Mouse (Mus musculus) embryonic facial prominence, embryonic 14.5 days (tissue): ENCODE results near the gene Homer2. TPM values are rescaled to one million over a fixed set of nuclear protein-coding genes. Genes with fewer than 3 reads are reported as not detected.
A peak's percentile ranks its signal among the peaks of the same experiment; 100 is the strongest.

Source experiments
- ATAC-seq: fragments of 200-750 bp; cut with Nextera tagmentation; 2 replicates; pipeline ENCODE4 v1.8.0; 2017; ENCODE audit warnings: low read depth, moderate number of reproducible peaks, moderate TSS enrichment
- DNase-seq: peaks from one replicate; pipeline ENCODE4 v3.0.0-alpha.2; 2015; ENCODE audit warnings: low spot score
- H3K27ac ChIP-seq: fragments of 300-500 bp; sonication (generic); replicated peaks from 2 replicates; pipeline ENCODE4 v1.5.1; 2014; ENCODE audit warnings: low read depth, mild to moderate bottlenecking, low read length, moderate library complexity
- H3K27me3 ChIP-seq: fragments of 300-500 bp; sonication (generic); replicated peaks from 2 replicates; pipeline ENCODE4 v1.6.1; 2014; ENCODE audit warnings: low read length; ENCODE audit not compliant: control insufficient read depth, insufficient read depth
- H3K36me3 ChIP-seq: fragments of 300-500 bp; sonication (generic); 2 replicates; pipeline ENCODE4 v1.6.1; 2014; ENCODE audit warnings: low read length, mixed read lengths; ENCODE audit not compliant: control insufficient read depth, insufficient read depth
- H3K4me1 ChIP-seq: fragments of 300-500 bp; sonication (generic); 2 replicates; pipeline ENCODE4 v1.6.1; 2014; ENCODE audit warnings: antibody characterized with exemption, low read length; ENCODE audit not compliant: control insufficient read depth, insufficient read depth
- H3K4me2 ChIP-seq: fragments of 300-500 bp; sonication (generic); 2 replicates; pipeline ENCODE4 v1.6.1; 2014; ENCODE audit warnings: low read depth, mild to moderate bottlenecking, low read length, moderate library complexity, mixed read lengths
- H3K4me3 ChIP-seq: fragments of 300-500 bp; sonication (generic); 2 replicates; pipeline ENCODE4 v1.5.1; 2014; ENCODE audit warnings: low read depth, mild to moderate bottlenecking, low read length
- H3K9ac ChIP-seq: fragments of 300-500 bp; sonication (generic); 2 replicates; pipeline ENCODE4 v1.6.1; 2014; ENCODE audit warnings: low read depth, mild to moderate bottlenecking, low read length, moderate library complexity, mixed read lengths
- H3K9me3 ChIP-seq: fragments of 300-500 bp; sonication (generic); 2 replicates; pipeline ENCODE4 v1.6.1; 2016; ENCODE audit warnings: low read length; ENCODE audit not compliant: control insufficient read depth
- WGBS: fragments of 180-500 bp; shearing (Covaris S2); extraction: QIAGEN DNeasy Blood & Tissue Kit; methylation state at CpG from one replicate; pipeline ENCODE4 v1.1.7; 2014; 5-methylcytosine and 5-hydroxymethylcytosine counted together
- polyA plus RNA-seq: library from polyadenylated mRNA; unstranded; fragments of >200 nt; fragmentation: Nextera tagmentation; extraction: Ambion mirVana; gene quantifications from 2 replicates; pipeline ENCODE4 v1.2.1, GENCODE M21; 2014

The Homer2 gene
- polyA plus RNA-seq, 1 experiment from 2014 or later = 25.2 TPM

DNA sequence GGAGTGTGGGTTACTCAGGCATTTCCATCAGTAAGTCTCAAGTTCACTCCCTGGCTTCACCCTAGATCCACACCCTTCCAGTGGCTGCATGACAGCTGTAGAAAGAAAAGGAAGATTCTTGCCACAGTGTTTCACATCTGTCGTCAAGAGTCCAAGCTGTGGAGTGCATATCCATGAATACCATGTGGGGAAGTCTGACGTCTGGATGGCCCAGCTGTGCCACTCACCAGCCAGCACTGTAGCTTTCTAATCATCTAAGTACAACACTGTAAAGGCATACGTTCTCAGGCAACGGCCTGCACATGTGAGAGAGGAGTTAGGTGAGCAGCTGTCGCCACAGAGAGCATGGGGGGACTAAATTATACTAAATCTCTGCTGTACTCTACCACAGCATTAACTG lies 56.0 kb downstream of the Homer2 start:
- no peak overlapping the region for H3K27ac ChIP-seq
- H3K4me3 ChIP-seq = no peak overlapping the region
- peaks cover 35% of the 10 kb centered on the region for H3K4me1 ChIP-seq
- ATAC-seq (peak; percentile 68), DNase-seq (peak; percentile 73)
- H3K27me3 ChIP-seq = no peaks in the 10 kb centered on the region
- no peaks in the 10 kb centered on the region for H3K9me3 ChIP-seq
- no peak overlapping the region for H3K9ac ChIP-seq
- H3K4me2 ChIP-seq = no peak overlapping the region
- H3K36me3 ChIP-seq = no peaks in the 10 kb centered on the region
- WGBS = 30% methylated on average over 5 of the region's 5 CpGs

DNA sequence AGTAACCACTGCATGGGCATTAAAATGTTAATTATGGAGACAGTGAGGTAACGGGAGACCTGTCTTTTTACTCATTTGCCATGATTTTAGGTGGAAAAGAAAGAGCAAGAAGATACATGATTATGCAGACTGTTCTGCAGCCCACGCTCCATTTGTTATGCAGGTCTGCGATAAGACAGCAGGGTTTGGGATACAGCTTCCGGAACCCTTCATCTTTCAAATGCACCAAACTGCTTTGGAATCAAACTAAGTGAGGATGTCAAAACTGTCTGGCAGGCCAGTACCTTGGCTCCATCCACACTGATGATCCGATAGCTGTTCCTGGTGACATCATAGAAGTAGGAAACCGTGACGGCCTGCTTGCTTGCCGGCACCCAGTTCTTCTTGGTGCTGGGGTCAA lies 58.1 kb downstream of the Homer2 start:
- Histone ChIP-seq H3K4me3 (no peak overlapping the region), H3K9ac (no peak overlapping the region), H3K4me2 (no peak overlapping the region), H3K9me3 (no peaks in the 10 kb centered on the region), H3K27me3 (no peaks in the 10 kb centered on the region), H3K27ac (no peak overlapping the region), H3K36me3 (no peaks in the 10 kb centered on the region), H3K4me1 (peaks cover 22% of the 10 kb centered on the region)
- no peak for DNase-seq
- WGBS = 89% methylated on average over 8 of the region's 8 CpGs
- no peak for ATAC-seq

DNA sequence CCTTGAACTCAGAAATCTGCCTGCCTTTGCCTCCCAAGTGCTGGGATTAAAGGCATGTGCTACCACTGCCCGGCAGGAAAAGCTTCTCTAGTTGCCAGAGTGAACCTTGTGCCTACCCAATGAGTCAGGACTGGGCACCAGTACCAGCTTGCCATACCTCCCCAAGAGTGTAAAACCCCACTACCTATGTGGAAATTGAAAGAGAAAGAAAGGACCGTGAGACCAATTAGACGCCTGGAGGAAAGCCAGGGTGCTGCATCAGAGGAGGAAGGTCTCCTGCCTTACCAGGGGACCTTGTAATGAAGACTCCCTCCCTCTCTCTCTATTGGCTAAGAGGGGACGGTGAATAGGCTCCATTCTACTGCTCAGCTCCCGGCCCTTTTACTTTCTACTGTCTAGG lies 59.4 kb downstream of the Homer2 start:
- no peaks in the 10 kb centered on the region for H3K36me3 ChIP-seq
- WGBS = 48% methylated on average over 5 of the region's 5 CpGs
- H3K9me3 ChIP-seq = no peaks in the 10 kb centered on the region
- peaks cover 9% of the 10 kb centered on the region for H3K4me1 ChIP-seq
- DNase-seq (no peak), ATAC-seq (no peak)
- no peak overlapping the region for H3K4me2 ChIP-seq
- no peak overlapping the region for H3K27ac ChIP-seq
- H3K9ac ChIP-seq = no peak overlapping the region
- H3K27me3 ChIP-seq = no peaks in the 10 kb centered on the region
- no peak overlapping the region for H3K4me3 ChIP-seq

GRCm38 (mm10) chr7:81644551-81645235 lies 62.6 kb downstream of the Homer2 start:
- DNase-seq (no peak), ATAC-seq (no peak)
- no peaks in the 10 kb centered on the region for H3K36me3 ChIP-seq
- H3K9me3 ChIP-seq = no peaks in the 10 kb centered on the region
- H3K4me2 ChIP-seq = no peak overlapping the region
- H3K27me3 ChIP-seq = no peaks in the 10 kb centered on the region
- H3K4me1 ChIP-seq = no peaks in the 10 kb centered on the region
- H3K9ac ChIP-seq = no peak overlapping the region
- no peak overlapping the region for H3K4me3 ChIP-seq
- 59% methylated on average over 7 of the region's 7 CpGs for WGBS
- no peak overlapping the region for H3K27ac ChIP-seq

- H3K4me3 ChIP-seq = no peak overlapping the region
- WGBS = 79% methylated on average over 6 of the region's 6 CpGs
- no peaks in the 10 kb centered on the region for H3K36me3 ChIP-seq
- H3K9me3 ChIP-seq = no peaks in the 10 kb centered on the region
- H3K4me2 ChIP-seq = no peak overlapping the region
- no peak for DNase-seq
- no peaks in the 10 kb centered on the region for H3K4me1 ChIP-seq
- H3K27ac ChIP-seq = no peak overlapping the region
- H3K9ac ChIP-seq = no peak overlapping the region
- ATAC-seq = no peak
- H3K27me3 ChIP-seq = no peaks in the 10 kb centered on the region
These were observed 66.2 kb downstream of the Homer2 start for GRCm38 (mm10) chr7:81641101-81641500.

DNA sequence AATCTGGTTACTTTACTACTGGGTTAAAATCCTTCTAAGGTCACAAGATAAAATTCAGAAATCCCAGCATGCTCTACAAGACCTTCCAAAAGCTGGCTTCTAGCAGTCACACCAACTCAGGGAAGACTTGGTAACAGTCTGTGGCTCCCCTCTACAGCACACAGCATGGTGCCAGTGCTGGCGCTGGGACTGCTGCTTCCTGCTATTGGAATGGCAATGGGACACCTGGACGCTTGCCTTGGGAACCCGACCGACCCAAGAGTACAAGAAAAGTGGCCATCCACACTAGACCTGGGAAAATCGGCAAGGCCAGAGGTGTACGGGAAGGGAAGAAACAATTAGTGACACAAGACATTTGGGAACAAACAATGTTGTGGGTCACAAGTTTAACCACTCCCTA lies 74.7 kb downstream of the Homer2 start:
- H3K4me1 ChIP-seq = no peaks in the 10 kb centered on the region
- H3K4me3 ChIP-seq = no peak overlapping the region
- H3K27me3 ChIP-seq = no peaks in the 10 kb centered on the region
- no peaks in the 10 kb centered on the region for H3K36me3 ChIP-seq
- no peak overlapping the region for H3K9ac ChIP-seq
- DNase-seq (no peak), ATAC-seq (no peak)
- WGBS = 83% methylated on average over 6 of the region's 6 CpGs
- H3K9me3 ChIP-seq = no peaks in the 10 kb centered on the region
- H3K4me2 ChIP-seq = no peak overlapping the region
- H3K27ac ChIP-seq = no peak overlapping the region

DNA sequence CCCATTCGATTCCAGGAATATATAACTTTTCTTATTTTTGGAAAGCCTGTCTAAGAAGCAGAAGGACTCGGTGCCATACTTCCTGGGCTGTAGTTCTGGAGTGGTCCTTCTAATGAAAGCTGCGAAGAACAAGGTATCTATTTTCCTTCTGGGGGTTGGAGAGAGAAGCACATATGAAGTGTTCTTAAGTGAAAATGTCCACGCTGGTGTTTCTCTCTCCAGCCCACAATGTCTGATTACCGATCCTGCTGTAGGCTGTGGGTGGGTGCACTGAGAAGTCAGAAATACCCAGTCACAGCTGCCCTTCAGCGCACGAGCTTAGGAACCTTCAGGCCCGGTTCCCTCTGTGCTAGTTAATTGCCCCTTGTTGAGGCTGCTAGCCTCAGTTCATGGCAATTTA lies 76.1 kb downstream of the Homer2 start:
- no peak overlapping the region for H3K4me3 ChIP-seq
- no peak overlapping the region for H3K4me2 ChIP-seq

DNA sequence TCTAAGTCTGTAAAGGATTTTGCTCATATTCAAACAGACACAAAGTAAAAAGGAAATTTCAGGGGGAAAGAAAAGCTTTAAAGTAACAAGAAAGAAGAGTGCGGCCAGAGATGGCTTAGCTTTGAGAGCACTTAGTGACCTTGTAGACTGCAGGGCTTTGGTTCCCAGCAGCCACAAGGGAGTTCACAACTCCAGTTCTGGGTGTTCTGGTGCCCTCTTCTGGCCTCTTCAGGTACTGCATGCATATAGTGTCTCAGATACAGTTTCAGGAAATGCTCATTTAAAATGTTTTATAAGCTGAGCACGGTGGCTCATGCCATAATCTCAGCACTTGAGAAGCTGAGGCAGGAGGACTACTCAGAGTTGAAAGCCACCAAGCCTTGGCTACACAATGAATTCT lies 80.9 kb downstream of the Homer2 start:
- WGBS = 84% methylated on average over 2 of the region's 2 CpGs
- Histone ChIP-seq H3K9ac (no peak overlapping the region), H3K4me1 (no peaks in the 10 kb centered on the region), H3K27ac (no peak overlapping the region), H3K4me3 (no peak overlapping the region), H3K4me2 (no peak overlapping the region), H3K27me3 (no peaks in the 10 kb centered on the region), H3K36me3 (no peaks in the 10 kb centered on the region), H3K9me3 (0 out of 2 replicates have a peak, but pooled peaks cover 7% of the 10 kb centered on the region)
- no peak for DNase-seq
- ATAC-seq = no peak

More for the DNA sequence above, 76.1 kb downstream of the Homer2 start:
- no peaks in the 10 kb centered on the region for H3K36me3 ChIP-seq
- WGBS = 86% methylated on average over 8 of the region's 8 CpGs
- ATAC-seq = no peak
- no peaks in the 10 kb centered on the region for H3K27me3 ChIP-seq
- H3K9me3 ChIP-seq = 0 out of 2 replicates have a peak, but pooled peaks cover 5% of the 10 kb centered on the region
- no peak for DNase-seq
- H3K4me1 ChIP-seq = no peaks in the 10 kb centered on the region
- H3K9ac ChIP-seq = no peak overlapping the region
- no peak overlapping the region for H3K27ac ChIP-seq

GRCm38 (mm10) chr7:81623767-81624166 lies 83.6 kb downstream of the Homer2 start:
- WGBS = 74% methylated on average over 6 of the region's 6 CpGs
- no peak for ATAC-seq
- H3K4me2 ChIP-seq = no peak overlapping the region
- no peak for DNase-seq
- no peaks in the 10 kb centered on the region for H3K27me3 ChIP-seq
- H3K27ac ChIP-seq = no peak overlapping the region
- no peak overlapping the region for H3K4me3 ChIP-seq
- 0 out of 2 replicates have a peak, but pooled peaks cover 7% of the 10 kb centered on the region for H3K9me3 ChIP-seq
- H3K36me3 ChIP-seq = no peaks in the 10 kb centered on the region
- no peak overlapping the region for H3K9ac ChIP-seq
- no peaks in the 10 kb centered on the region for H3K4me1 ChIP-seq
